Mouse (Mus musculus): ENCODE results near the gene Slc50a1. TPM values are rescaled to one million over a fixed set of nuclear protein-coding genes. Genes with fewer than 3 reads are reported as not detected.

Slc50a1 gene
- polyA plus RNA-seq, 1 experiment from 2014 or later = 48.2 TPM

- H3K27me3 ChIP-seq (ENCODE audit: control insufficient read depth, insufficient read depth, low read length) = peaks cover 25% of the 10 kb centered on the region
- H3K36me3 ChIP-seq (ENCODE audit: control insufficient read depth, insufficient read depth, low read length) = no peaks in the 10 kb centered on the region
- H3K4me3 ChIP-seq (ENCODE audit: control insufficient read depth in 1 of 2, insufficient read depth in 1 of 2, low read depth in 1 of 2, low read length in 2 of 2) = no peak overlapping the region
- H3K27ac ChIP-seq (replicated peaks in 1 of 2; ENCODE audit: control insufficient read depth in 1 of 2, insufficient read depth in 1 of 2, low read depth in 2 of 2, low read length in 2 of 2) = no peak overlapping the region
- H3K9me3 ChIP-seq (ENCODE audit: control insufficient read depth, low read length) = no peaks in the 10 kb centered on the region
- peaks cover 10 to 16% of the 10 kb centered on the region in 2 experiments for H3K4me1 ChIP-seq (ENCODE audit: control insufficient read depth in 2 of 2, insufficient read depth in 2 of 2, low read length in 2 of 2)
- no peak overlapping the region; the same call in 1 of the 2 replicates for H3K9ac ChIP-seq (ENCODE audit: low read length)
- peak overlapping the region; percentile 73; the same call in 1 of the 2 replicates for H3K4me2 ChIP-seq (ENCODE audit: low read length)
- ATAC-seq (ENCODE audit: insufficient number of reproducible peaks, insufficient read depth, low FRiP score, low read depth) = no peak
- 56% methylated on average over 11 of the region's 11 CpGs for WGBS
These were observed 44.0 kb downstream of the Slc50a1 start for GRCm38 (mm10) chr3:89226361-89226760.

GRCm38 (mm10) chr3:89225918-89226317 lies 44.5 kb downstream of the Slc50a1 start:
- Histone ChIP-seq H3K4me1 (ENCODE audit: control insufficient read depth in 2 of 2, insufficient read depth in 2 of 2, low read length in 2 of 2) (peaks cover 10 to 16% of the 10 kb centered on the region in 2 experiments), H3K9me3 (ENCODE audit: control insufficient read depth, low read length) (no peaks in the 10 kb centered on the region), H3K9ac (ENCODE audit: low read length) (no peak overlapping the region), H3K4me3 (ENCODE audit: control insufficient read depth in 1 of 2, insufficient read depth in 1 of 2, low read depth in 1 of 2, low read length in 2 of 2) (no peak overlapping the region), H3K4me2 (ENCODE audit: low read length) (no peak overlapping the region), H3K27ac (replicated peaks in 1 of 2; ENCODE audit: control insufficient read depth in 1 of 2, insufficient read depth in 1 of 2, low read depth in 2 of 2, low read length in 2 of 2) (no peak overlapping the region), H3K27me3 (ENCODE audit: control insufficient read depth, insufficient read depth, low read length) (peaks cover 24% of the 10 kb centered on the region), H3K36me3 (ENCODE audit: control insufficient read depth, insufficient read depth, low read length) (no peaks in the 10 kb centered on the region)
- no peak for ATAC-seq (ENCODE audit: insufficient number of reproducible peaks, insufficient read depth, low FRiP score, low read depth)
- 76% methylated on average over 4 of the region's 4 CpGs for WGBS

GRCm38 (mm10) chr3:89225321-89225815 lies 45.0 kb downstream of the Slc50a1 start:
- WGBS = 66% methylated on average over 12 of the region's 12 CpGs
- ATAC-seq (ENCODE audit: insufficient number of reproducible peaks, insufficient read depth, low FRiP score, low read depth) = no peak

GRCm38 (mm10) chr3:89224796-89225195 lies 45.6 kb downstream of the Slc50a1 start:
- ATAC-seq (ENCODE audit: insufficient number of reproducible peaks, insufficient read depth, low FRiP score, low read depth) = no peak
- peaks cover 24% of the 10 kb centered on the region for H3K27me3 ChIP-seq (ENCODE audit: control insufficient read depth, insufficient read depth, low read length)
- H3K4me1 ChIP-seq (ENCODE audit: control insufficient read depth in 2 of 2, insufficient read depth in 2 of 2, low read length in 2 of 2) = peaks cover 10 to 16% of the 10 kb centered on the region in 2 experiments
- H3K4me2 ChIP-seq (ENCODE audit: low read length) = no peak overlapping the region
- H3K9ac ChIP-seq (ENCODE audit: low read length) = no peak overlapping the region
- no peaks in the 10 kb centered on the region for H3K9me3 ChIP-seq (ENCODE audit: control insufficient read depth, low read length)
- no peak overlapping the region for H3K4me3 ChIP-seq (ENCODE audit: control insufficient read depth in 1 of 2, insufficient read depth in 1 of 2, low read depth in 1 of 2, low read length in 2 of 2)
- H3K27ac ChIP-seq (replicated peaks in 1 of 2; ENCODE audit: control insufficient read depth in 1 of 2, insufficient read depth in 1 of 2, low read depth in 2 of 2, low read length in 2 of 2) = no peak overlapping the region
- 75% methylated on average over 11 of the region's 11 CpGs for WGBS
- H3K36me3 ChIP-seq (ENCODE audit: control insufficient read depth, insufficient read depth, low read length) = no peaks in the 10 kb centered on the region

More at GRCm38 (mm10) chr3:89225321-89225815, 45.0 kb downstream of the Slc50a1 start:
- Histone ChIP-seq H3K27me3 (ENCODE audit: control insufficient read depth, insufficient read depth, low read length) (peaks cover 24% of the 10 kb centered on the region), H3K4me2 (ENCODE audit: low read length) (no peak overlapping the region), H3K4me1 (ENCODE audit: control insufficient read depth in 2 of 2, insufficient read depth in 2 of 2, low read length in 2 of 2) (peaks cover 10 to 16% of the 10 kb centered on the region in 2 experiments), H3K4me3 (ENCODE audit: control insufficient read depth in 1 of 2, insufficient read depth in 1 of 2, low read depth in 1 of 2, low read length in 2 of 2) (no peak overlapping the region), H3K36me3 (ENCODE audit: control insufficient read depth, insufficient read depth, low read length) (no peaks in the 10 kb centered on the region), H3K9me3 (ENCODE audit: control insufficient read depth, low read length) (no peaks in the 10 kb centered on the region), H3K9ac (ENCODE audit: low read length) (no peak overlapping the region), H3K27ac (replicated peaks in 1 of 2; ENCODE audit: control insufficient read depth in 1 of 2, insufficient read depth in 1 of 2, low read depth in 2 of 2, low read length in 2 of 2) (no peak overlapping the region)

GRCm38 (mm10) chr3:89221167-89221566 lies 49.2 kb downstream of the Slc50a1 start:
- H3K27ac ChIP-seq (replicated peaks in 1 of 2; ENCODE audit: control insufficient read depth in 1 of 2, insufficient read depth in 1 of 2, low read depth in 2 of 2, low read length in 2 of 2) = no peak overlapping the region

GRCm38 (mm10) chr3:89219546-89219945 lies 50.8 kb downstream of the Slc50a1 start:
- Histone ChIP-seq H3K9ac (ENCODE audit: low read length) (no peak overlapping the region), H3K4me1 (ENCODE audit: control insufficient read depth in 2 of 2, insufficient read depth in 2 of 2, low read length in 2 of 2) (peaks cover 8 to 13% of the 10 kb centered on the region in 2 experiments), H3K36me3 (ENCODE audit: control insufficient read depth, insufficient read depth, low read length) (no peaks in the 10 kb centered on the region), H3K27me3 (ENCODE audit: control insufficient read depth, insufficient read depth, low read length) (no peaks in the 10 kb centered on the region; the same call in 1 of the 2 replicates), H3K4me2 (ENCODE audit: low read length) (no peak overlapping the region), H3K4me3 (ENCODE audit: control insufficient read depth in 1 of 2, insufficient read depth in 1 of 2, low read depth in 1 of 2, low read length in 2 of 2) (no peak overlapping the region), H3K27ac (replicated peaks in 1 of 2; ENCODE audit: control insufficient read depth in 1 of 2, insufficient read depth in 1 of 2, low read depth in 2 of 2, low read length in 2 of 2) (peak overlapping the region in 1 of 2 experiments; percentile 35; a peak in 1 of 4 replicates), H3K9me3 (ENCODE audit: control insufficient read depth, low read length) (no peaks in the 10 kb centered on the region)
- 25% methylated on average over 8 of the region's 8 CpGs for WGBS
- ATAC-seq (ENCODE audit: insufficient number of reproducible peaks, insufficient read depth, low FRiP score, low read depth) = no peak

More at GRCm38 (mm10) chr3:89221167-89221566, 49.2 kb downstream of the Slc50a1 start:
- Histone ChIP-seq H3K4me2 (ENCODE audit: low read length) (no peak overlapping the region), H3K36me3 (ENCODE audit: control insufficient read depth, insufficient read depth, low read length) (no peaks in the 10 kb centered on the region), H3K9me3 (ENCODE audit: control insufficient read depth, low read length) (no peaks in the 10 kb centered on the region), H3K9ac (ENCODE audit: low read length) (no peak overlapping the region), H3K27me3 (ENCODE audit: control insufficient read depth, insufficient read depth, low read length) (peaks cover 14% of the 10 kb centered on the region), H3K4me1 (ENCODE audit: control insufficient read depth in 2 of 2, insufficient read depth in 2 of 2, low read length in 2 of 2) (no peaks in the 10 kb centered on the region; a peak in 1 of 4 replicates), H3K4me3 (ENCODE audit: control insufficient read depth in 1 of 2, insufficient read depth in 1 of 2, low read depth in 1 of 2, low read length in 2 of 2) (no peak overlapping the region)
- no peak for ATAC-seq (ENCODE audit: insufficient number of reproducible peaks, insufficient read depth, low FRiP score, low read depth)
- 78% methylated on average over 5 of the region's 5 CpGs for WGBS

- Histone ChIP-seq H3K4me3 (ENCODE audit: control insufficient read depth in 1 of 2, insufficient read depth in 1 of 2, low read depth in 1 of 2, low read length in 2 of 2) (no peak overlapping the region), H3K27me3 (ENCODE audit: control insufficient read depth, insufficient read depth, low read length) (no peaks in the 10 kb centered on the region), H3K4me1 (ENCODE audit: control insufficient read depth in 2 of 2, insufficient read depth in 2 of 2, low read length in 2 of 2) (peaks cover 8 to 14% of the 10 kb centered on the region in 2 experiments), H3K36me3 (ENCODE audit: control insufficient read depth, insufficient read depth, low read length) (no peaks in the 10 kb centered on the region), H3K4me2 (ENCODE audit: low read length) (no peak overlapping the region), H3K9me3 (ENCODE audit: control insufficient read depth, low read length) (no peaks in the 10 kb centered on the region), H3K27ac (replicated peaks in 1 of 2; ENCODE audit: control insufficient read depth in 1 of 2, insufficient read depth in 1 of 2, low read depth in 2 of 2, low read length in 2 of 2) (no peak overlapping the region), H3K9ac (ENCODE audit: low read length) (no peak overlapping the region)
- no peak for ATAC-seq (ENCODE audit: insufficient number of reproducible peaks, insufficient read depth, low FRiP score, low read depth)
- 83% methylated on average over 1 of the region's 1 CpGs for WGBS
These were observed 52.1 kb downstream of the Slc50a1 start for GRCm38 (mm10) chr3:89218271-89218670.
